In genomic region chr8:78342151-78342550, GRCm38 (mm10) we compare ENCODE assay signal across 24 mouse cellular contexts.
DNase-seq lines count a peak whose midpoint lies in the region; ATAC-seq lines count a peak whose summit lies in the region.
"Had no signal": no experiment of that assay in that cellular context is flagged by ENCODE, and none has a peak within 500 bp of the region (broad histone marks: within the 10 kb centered on the region; RNA-seq: fewer than 3 reads in every experiment).

No protein-coding gene starts in this region.

- WGBS in hindbrain, embryonic 13.5 days = 71% methylated on average over 4 of the region's 4 CpGs
- 74% methylated on average over 4 of the region's 4 CpGs for WGBS in hindbrain, embryonic 14.5 days
- WGBS in midbrain, embryonic 14.5 days = 71% methylated on average over 4 of the region's 4 CpGs
- 87% methylated on average over 4 of the region's 4 CpGs for WGBS in midbrain, embryonic 10.5 days

- no peak overlapping the region for H3K9ac ChIP-seq in hindbrain, embryonic 13.5 days
- no peak overlapping the region for H3K9ac ChIP-seq in hindbrain, embryonic 14.5 days
- no peak overlapping the region for H3K9ac ChIP-seq in midbrain, embryonic 14.5 days (replicated peaks; ENCODE audit: low read length)
- H3K9ac ChIP-seq: embryonic facial prominence, embryonic 12.5 days; forebrain, embryonic 13.5 days; forebrain, embryonic 15.5 days had no signal

- H3K27ac ChIP-seq in hindbrain, embryonic 13.5 days = peak overlapping the region; percentile 23; the same call in 1 of the 2 replicates
- H3K27ac ChIP-seq in hindbrain, embryonic 14.5 days = no peak overlapping the region
- 0 out of 2 replicates have a peak overlapping the region, but pooled peaks have one; percentile 22 for H3K27ac ChIP-seq in midbrain, embryonic 14.5 days (replicated peaks; ENCODE audit: low read depth, low read length)
- H3K27ac ChIP-seq in midbrain, embryonic 10.5 days (replicated peaks) = no peak overlapping the region
- H3K27ac ChIP-seq: embryonic facial prominence, embryonic 10.5 days; embryonic facial prominence, embryonic 12.5 days; forebrain, embryonic 13.5 days; forebrain, embryonic 15.5 days had no signal

- no peak for DNase-seq in hindbrain, embryonic 14.5 days (ENCODE audit: low spot score)
- no peak for DNase-seq in midbrain, embryonic 14.5 days
- DNase-seq in midbrain, embryonic 10.5 days (ENCODE audit: low spot score) = no peak
- peak; percentile 53 for DNase-seq in retina, embryonic 14.5 days (ENCODE audit: low spot score)
- DNase-seq in lung, postnatal 14 days = no peak
- DNase-seq: adrenal gland, adult 8-10 months; adrenal gland, postnatal 14 days; adrenal gland, postnatal 36 days; B cell, adult 2 months; cerebellum, adult 11-12 months; cerebellum, adult 2 months; cerebellum, adult 9-10 months; cerebellum, postnatal 10 days; cerebellum, postnatal 25 days had no signal

- no peak overlapping the region for H3K4me2 ChIP-seq in hindbrain, embryonic 13.5 days
- no peak overlapping the region for H3K4me2 ChIP-seq in hindbrain, embryonic 14.5 days (replicated peaks)
- no peak overlapping the region for H3K4me2 ChIP-seq in midbrain, embryonic 14.5 days (ENCODE audit: low read length)
- H3K4me2 ChIP-seq: embryonic facial prominence, embryonic 12.5 days; forebrain, embryonic 13.5 days; forebrain, embryonic 15.5 days had no signal

- no peak overlapping the region for H3K4me3 ChIP-seq in hindbrain, embryonic 13.5 days
- H3K4me3 ChIP-seq in hindbrain, embryonic 14.5 days (replicated peaks; ENCODE audit: low read length) = no peak overlapping the region
- no peak overlapping the region for H3K4me3 ChIP-seq in midbrain, embryonic 14.5 days (replicated peaks; ENCODE audit: low read depth, low read length)
- no peak overlapping the region for H3K4me3 ChIP-seq in midbrain, embryonic 10.5 days
- H3K4me3 ChIP-seq: embryonic facial prominence, embryonic 10.5 days; embryonic facial prominence, embryonic 12.5 days; forebrain, embryonic 13.5 days; forebrain, embryonic 15.5 days had no signal

- no peaks in the 10 kb centered on the region for H3K36me3 ChIP-seq in hindbrain, embryonic 13.5 days
- no peaks in the 10 kb centered on the region for H3K36me3 ChIP-seq in hindbrain, embryonic 14.5 days (replicated peaks; ENCODE audit: control insufficient read depth, insufficient read depth)
- H3K36me3 ChIP-seq in midbrain, embryonic 14.5 days (ENCODE audit: control insufficient read depth, insufficient read depth, low read length) = no peaks in the 10 kb centered on the region
- no peaks in the 10 kb centered on the region for H3K36me3 ChIP-seq in midbrain, embryonic 10.5 days
- H3K36me3 ChIP-seq: embryonic facial prominence, embryonic 10.5 days; embryonic facial prominence, embryonic 12.5 days; forebrain, embryonic 15.5 days; G1E had no signal

- no peaks in the 10 kb centered on the region for H3K9me3 ChIP-seq in hindbrain, embryonic 13.5 days
- no peaks in the 10 kb centered on the region for H3K9me3 ChIP-seq in hindbrain, embryonic 14.5 days (ENCODE audit: control insufficient read depth, low read length)
- H3K9me3 ChIP-seq in midbrain, embryonic 14.5 days (ENCODE audit: control insufficient read depth, low read length) = no peaks in the 10 kb centered on the region
- no peaks in the 10 kb centered on the region for H3K9me3 ChIP-seq in midbrain, embryonic 10.5 days (replicated peaks)
- H3K9me3 ChIP-seq: embryonic facial prominence, embryonic 10.5 days; embryonic facial prominence, embryonic 12.5 days; forebrain, embryonic 13.5 days; forebrain, embryonic 15.5 days; G1E had no signal

- H3K27me3 ChIP-seq in hindbrain, embryonic 13.5 days = no peaks in the 10 kb centered on the region
- no peaks in the 10 kb centered on the region for H3K27me3 ChIP-seq in hindbrain, embryonic 14.5 days (ENCODE audit: control insufficient read depth, insufficient read depth, low read length)
- no peaks in the 10 kb centered on the region for H3K27me3 ChIP-seq in midbrain, embryonic 14.5 days (ENCODE audit: control insufficient read depth, insufficient read depth, low read length)
- no peaks in the 10 kb centered on the region for H3K27me3 ChIP-seq in midbrain, embryonic 10.5 days (ENCODE audit: low read depth, poor library complexity, severe bottlenecking)
- H3K27me3 ChIP-seq: CH12.LX; embryonic facial prominence, embryonic 12.5 days; forebrain, embryonic 15.5 days had no signal

- H3K4me1 ChIP-seq in hindbrain, embryonic 13.5 days (replicated peaks) = peaks cover 10% of the 10 kb centered on the region
- peaks cover 13% of the 10 kb centered on the region for H3K4me1 ChIP-seq in hindbrain, embryonic 14.5 days (replicated peaks; ENCODE audit: control insufficient read depth, insufficient read depth, low read length)
- peaks cover 8% of the 10 kb centered on the region; the same call in 1 of the 2 replicates for H3K4me1 ChIP-seq in midbrain, embryonic 14.5 days (ENCODE audit: control insufficient read depth, insufficient read depth, low read length)
- H3K4me1 ChIP-seq in midbrain, embryonic 10.5 days = peaks cover 16% of the 10 kb centered on the region
- H3K4me1 ChIP-seq: embryonic facial prominence, embryonic 12.5 days had no signal

- ATAC-seq in hindbrain, embryonic 13.5 days (ENCODE audit: low FRiP score) = no peak
- no peak for ATAC-seq in hindbrain, embryonic 14.5 days (ENCODE audit: low FRiP score)
- ATAC-seq in midbrain, embryonic 14.5 days (ENCODE audit: low FRiP score, low TSS enrichment) = no peak
- ATAC-seq: activated CD4-positive, CD25-positive, alpha-beta regulatory T cell, adult 4 months; CD4-positive, CD25-positive, alpha-beta regulatory T cell, adult 4 months; forebrain, embryonic 13.5 days; forebrain, embryonic 15.5 days; Patski had no signal

Comparison
In these comparisons a context has a peak if more than half of its experiments do, and no peak if none do; other contexts are left out.
1. H3K27ac ChIP-seq: peak in hindbrain, embryonic 13.5 days (single experiment) and midbrain, embryonic 14.5 days (single experiment); none in hindbrain, embryonic 14.5 days (single experiment) and midbrain, embryonic 10.5 days (single experiment).